Mouse (Mus musculus): ENCODE measurements at regions not wholly inside any gene's neighbourhood (a gene's known extent, or its start where the extent isn't known, plus 50 kb on each side); places are given as distances from the start of the nearest gene placed in this dataset.

GRCm38 (mm10) chr14:48330965-48331622 is 114.8 kb upstream of the Tmem260 start:
- TF ChIP-seq GATA4 (IDR thresholded peaks at IDR 0.05; ENCODE audit: insufficient replicate concordance, low read length), result peak; percentile 65; the same call in 1 of the 2 replicates

- no peak for TF ChIP-seq GATA4 (IDR thresholded peaks at IDR 0.05; ENCODE audit: insufficient replicate concordance, low read length)
Measured at GRCm38 (mm10) chr14:48331623-48332000, 114.3 kb upstream of the Tmem260 start.

GRCm38 (mm10) chr14:48332193-48332592 is 113.7 kb upstream of the Tmem260 start:
- no peak for TF ChIP-seq GATA4 (IDR thresholded peaks at IDR 0.05; ENCODE audit: insufficient replicate concordance, low read length)

- TF ChIP-seq GATA4 (IDR thresholded peaks at IDR 0.05; ENCODE audit: insufficient replicate concordance, low read length), result no peak
Measured at GRCm38 (mm10) chr14:48332660-48333059, 113.3 kb upstream of the Tmem260 start.

- TF ChIP-seq GATA4 (IDR thresholded peaks at IDR 0.05; ENCODE audit: insufficient replicate concordance, low read length), result no peak
Measured at GRCm38 (mm10) chr14:48334106-48334809, 111.7 kb upstream of the Tmem260 start.

- no peak for TF ChIP-seq GATA4 (IDR thresholded peaks at IDR 0.05; ENCODE audit: insufficient replicate concordance, low read length)
Measured at GRCm38 (mm10) chr14:48339434-48339833, 106.5 kb upstream of the Tmem260 start.

GRCm38 (mm10) chr14:48342944-48343343 is 103.0 kb upstream of the Tmem260 start:
- TF ChIP-seq GATA4 (IDR thresholded peaks at IDR 0.05; ENCODE audit: insufficient replicate concordance, low read length), result no peak

GRCm38 (mm10) chr14:48345956-48346355 is 100.0 kb upstream of the Tmem260 start:
- TF ChIP-seq GATA4 (IDR thresholded peaks at IDR 0.05; ENCODE audit: insufficient replicate concordance, low read length), result no peak

GRCm38 (mm10) chr14:48349392-48350044 is 96.4 kb upstream of the Tmem260 start:
- TF ChIP-seq GATA4 (IDR thresholded peaks at IDR 0.05; ENCODE audit: insufficient replicate concordance, low read length), result no peak

GRCm38 (mm10) chr14:48351652-48352051 is 94.3 kb upstream of the Tmem260 start:
- no peak for TF ChIP-seq GATA4 (IDR thresholded peaks at IDR 0.05; ENCODE audit: insufficient replicate concordance, low read length)

GRCm38 (mm10) chr14:48352825-48353224 is 93.1 kb upstream of the Tmem260 start:
- TF ChIP-seq GATA4 (IDR thresholded peaks at IDR 0.05; ENCODE audit: insufficient replicate concordance, low read length), result no peak

- TF ChIP-seq GATA4 (IDR thresholded peaks at IDR 0.05; ENCODE audit: insufficient replicate concordance, low read length), result no peak
Measured at GRCm38 (mm10) chr14:48354176-48354575, 91.7 kb upstream of the Tmem260 start.

GRCm38 (mm10) chr14:48357441-48357840 is 88.5 kb upstream of the Tmem260 start:
- TF ChIP-seq GATA4 (IDR thresholded peaks at IDR 0.05; ENCODE audit: insufficient replicate concordance, low read length), result no peak

GRCm38 (mm10) chr14:48358487-48359159 is 87.3 kb upstream of the Tmem260 start:
- no peak for TF ChIP-seq GATA4 (IDR thresholded peaks at IDR 0.05; ENCODE audit: insufficient replicate concordance, low read length)

- TF ChIP-seq GATA4 (IDR thresholded peaks at IDR 0.05; ENCODE audit: insufficient replicate concordance, low read length), result no peak
Measured at GRCm38 (mm10) chr14:48361820-48362219, 84.1 kb upstream of the Tmem260 start.

GRCm38 (mm10) chr14:48367006-48367405 is 78.9 kb upstream of the Tmem260 start:
- no peak for TF ChIP-seq GATA4 (IDR thresholded peaks at IDR 0.05; ENCODE audit: insufficient replicate concordance, low read length)
